Mouse (Mus musculus) thymus, adult 2 months (tissue): ENCODE measurements around the gene Copz1.

ENCODE experiments used
- CTCF ChIP-seq: fragments of 200-500 bp; IDR thresholded peaks from 2 replicates; pipeline ENCODE4 v1.5.1; 2012; ENCODE audit warnings: mild to moderate bottlenecking, control low read depth, low read length, moderate library complexity, borderline replicate concordance; ENCODE audit not compliant: control insufficient read depth, poor library complexity, insufficient read depth; ENCODE audit errors: extremely low read depth
- POLR2A ChIP-seq: fragments of 200-500 bp; IDR thresholded peaks from 2 replicates; pipeline ENCODE4 v1.6.1; 2012; ENCODE audit warnings: mild to moderate bottlenecking, low read length, control low read depth, moderate library complexity; ENCODE audit not compliant: control insufficient read depth, poor library complexity, insufficient read depth; ENCODE audit errors: extremely low read depth

DNA sequence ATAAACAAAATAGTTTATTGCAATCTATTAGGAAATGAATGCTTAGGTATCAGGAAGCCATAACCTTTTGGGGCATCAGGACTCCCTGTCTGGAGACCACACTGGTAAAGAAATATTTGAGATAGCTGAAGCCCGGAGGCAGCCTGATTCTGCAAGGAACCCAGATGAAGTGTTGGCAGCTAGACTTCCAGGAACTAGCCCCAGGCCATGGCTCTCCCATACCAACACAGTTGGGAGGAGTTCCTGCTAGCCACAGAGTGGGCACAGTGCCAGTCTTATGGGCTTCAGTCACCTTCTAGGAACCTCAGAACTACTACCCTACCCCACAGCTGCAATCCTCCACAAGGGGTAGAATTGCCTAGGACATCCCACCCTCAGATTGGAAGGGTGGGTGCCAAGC is 12.5 kb upstream of the Copz1 start:
- TF ChIP-seq CTCF (no peak), POLR2A (no peak)
